In the genomic region with DNA sequence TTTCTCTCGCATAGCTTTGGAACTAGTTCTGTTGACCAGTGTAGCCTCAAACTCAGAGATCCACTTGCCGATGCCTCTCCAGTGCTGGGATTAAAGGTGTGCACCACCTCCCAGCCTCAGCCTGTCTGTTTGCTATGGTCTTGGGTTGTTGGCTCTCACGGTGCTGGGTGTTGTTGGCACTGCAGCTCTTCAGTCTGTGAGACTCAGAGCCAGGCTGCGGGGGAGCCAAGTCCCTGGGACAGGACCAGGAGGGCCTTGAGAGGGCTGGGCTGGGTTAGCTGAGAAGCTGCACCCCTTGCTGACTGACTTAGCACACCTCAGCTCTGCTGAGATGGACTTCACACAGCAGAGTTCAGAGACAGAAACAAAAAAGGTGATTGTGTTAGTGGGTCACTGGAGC, we compare ENCODE assay signal across 10 mouse cellular contexts.
A peak's percentile ranks its signal among the peaks of the same experiment; 100 is the strongest.
DNase-seq lines count a peak whose midpoint lies in the region; ATAC-seq and TF ChIP-seq lines count a peak whose summit lies in the region.
"Had no signal": no experiment of that assay in that cellular context is flagged by ENCODE, and none has a peak within 500 bp of the region (broad histone marks: within the 10 kb centered on the region; RNA-seq: fewer than 3 reads in every experiment).

No protein-coding gene starts in this region.

- TF ChIP-seq CTCF in forebrain, postnatal 0 days (IDR thresholded peaks at IDR 0.05; ENCODE audit: low read depth): no peak
- TF ChIP-seq CTCF in thymus, adult 2 months (IDR thresholded peaks at IDR 0.05; ENCODE audit: borderline replicate concordance, control insufficient read depth, extremely low read depth, insufficient read depth, low read length, poor library complexity): no peak

- H3K36me3 ChIP-seq in forebrain, embryonic 10.5 days (replicated peaks): peaks cover 26% of the 10 kb centered on the region
- no peaks in the 10 kb centered on the region for H3K36me3 ChIP-seq in forebrain, postnatal 0 days (ENCODE audit: insufficient read depth)
- H3K36me3 ChIP-seq in hindbrain, embryonic 10.5 days: peaks cover 23% of the 10 kb centered on the region
- H3K36me3 ChIP-seq in hindbrain, embryonic 11.5 days (ENCODE audit: control insufficient read depth, insufficient read depth, low read length): no peaks in the 10 kb centered on the region
- H3K36me3 ChIP-seq in thymus, adult 2 months (ENCODE audit: control insufficient read depth, insufficient read depth, low read length): no peaks in the 10 kb centered on the region
- H3K36me3 ChIP-seq: intestine, embryonic 15.5 days had no signal

- no peak for DNase-seq in forebrain, embryonic 10.5 days (ENCODE audit: extremely low spot score, low spot score)
- DNase-seq in forebrain, postnatal 0 days: no peak
- no peak for DNase-seq in hindbrain, embryonic 10.5 days (ENCODE audit: low spot score)
- DNase-seq in hindbrain, embryonic 11.5 days (ENCODE audit: low spot score): no peak
- DNase-seq in thymus, adult 2 months: no peak
- DNase-seq in thymus, postnatal 14 days: no peak
- DNase-seq in testis, postnatal 14 days (ENCODE audit: low spot score): no peak
- no peak for DNase-seq in thymus, postnatal 10 days (ENCODE audit: low spot score in 2 of 2)
- DNase-seq: lung, postnatal 36 days had no signal

- no peak for ATAC-seq in forebrain, postnatal 0 days
- no peak for ATAC-seq in hindbrain, embryonic 11.5 days (ENCODE audit: low FRiP score)
- ATAC-seq: intestine, embryonic 15.5 days had no signal

- H3K4me2 ChIP-seq in forebrain, postnatal 0 days (ENCODE audit: low read depth): no peak overlapping the region
- no peak overlapping the region for H3K4me2 ChIP-seq in hindbrain, embryonic 11.5 days (replicated peaks; ENCODE audit: low read depth, low read length)
- H3K4me2 ChIP-seq: intestine, embryonic 15.5 days had no signal

- H3K9me3 ChIP-seq in forebrain, embryonic 10.5 days: no peaks in the 10 kb centered on the region
- no peaks in the 10 kb centered on the region for H3K9me3 ChIP-seq in forebrain, postnatal 0 days (ENCODE audit: low read length)
- no peaks in the 10 kb centered on the region for H3K9me3 ChIP-seq in hindbrain, embryonic 10.5 days
- no peaks in the 10 kb centered on the region for H3K9me3 ChIP-seq in hindbrain, embryonic 11.5 days (ENCODE audit: control insufficient read depth, low read length)
- H3K9me3 ChIP-seq: intestine, embryonic 15.5 days had no signal

- TF ChIP-seq POLR2A in thymus, adult 2 months (IDR thresholded peaks at IDR 0.05; ENCODE audit: control insufficient read depth, extremely low read depth, insufficient read depth, low read length, poor library complexity): no peak

- peaks cover 82% of the 10 kb centered on the region for H3K4me1 ChIP-seq in forebrain, embryonic 10.5 days
- peaks cover 27% of the 10 kb centered on the region for H3K4me1 ChIP-seq in forebrain, postnatal 0 days (ENCODE audit: insufficient read depth)
- H3K4me1 ChIP-seq in hindbrain, embryonic 10.5 days (replicated peaks): peaks cover 90% of the 10 kb centered on the region
- H3K4me1 ChIP-seq in hindbrain, embryonic 11.5 days (replicated peaks; ENCODE audit: control insufficient read depth, insufficient read depth, low read length): peaks cover 2% of the 10 kb centered on the region
- peaks cover 35% of the 10 kb centered on the region for H3K4me1 ChIP-seq in thymus, adult 2 months (replicated peaks; ENCODE audit: control insufficient read depth, insufficient read depth, low read length)

- H3K9ac ChIP-seq in forebrain, postnatal 0 days: no peak overlapping the region
- no peak overlapping the region for H3K9ac ChIP-seq in hindbrain, embryonic 11.5 days (ENCODE audit: low read depth, low read length)
- H3K9ac ChIP-seq: intestine, embryonic 15.5 days had no signal

- WGBS in forebrain, embryonic 10.5 days: 89% methylated on average over 4 of the region's 4 CpGs
- 58% methylated on average over 4 of the region's 4 CpGs for WGBS in forebrain, postnatal 0 days
- WGBS in hindbrain, embryonic 10.5 days: 91% methylated on average over 4 of the region's 4 CpGs
- WGBS in hindbrain, embryonic 11.5 days: 92% methylated on average over 4 of the region's 4 CpGs
- WGBS in thymus, adult 2 months: 95% methylated on average over 4 of the region's 4 CpGs

- 0 out of 2 replicates have a peak overlapping the region, but pooled peaks have one; percentile 2 for H3K27ac ChIP-seq in forebrain, embryonic 10.5 days
- H3K27ac ChIP-seq in forebrain, postnatal 0 days (ENCODE audit: low read depth, low read length): no peak overlapping the region
- peak overlapping the region; percentile 59; the same call in 1 of the 2 replicates for H3K27ac ChIP-seq in hindbrain, embryonic 10.5 days
- H3K27ac ChIP-seq in hindbrain, embryonic 11.5 days (ENCODE audit: low read depth, low read length): no peak overlapping the region
- H3K27ac ChIP-seq in thymus, adult 2 months (ENCODE audit: control insufficient read depth, insufficient read depth, low read length): peak overlapping the region; percentile 7; the same call in 1 of the 2 replicates
- H3K27ac ChIP-seq: intestine, embryonic 15.5 days had no signal

- H3K27me3 ChIP-seq in forebrain, embryonic 10.5 days (ENCODE audit: poor library complexity, severe bottlenecking): no peaks in the 10 kb centered on the region
- no peaks in the 10 kb centered on the region for H3K27me3 ChIP-seq in forebrain, postnatal 0 days (ENCODE audit: insufficient read depth, low read length)
- H3K27me3 ChIP-seq in hindbrain, embryonic 10.5 days (ENCODE audit: insufficient read depth, poor library complexity, severe bottlenecking): no peaks in the 10 kb centered on the region
- no peaks in the 10 kb centered on the region for H3K27me3 ChIP-seq in hindbrain, embryonic 11.5 days (ENCODE audit: control insufficient read depth, insufficient read depth, low read length)
- H3K27me3 ChIP-seq in thymus, adult 2 months (ENCODE audit: control insufficient read depth, insufficient read depth, low read length): no peaks in the 10 kb centered on the region
- H3K27me3 ChIP-seq: intestine, embryonic 15.5 days had no signal

- no peak overlapping the region for H3K4me3 ChIP-seq in forebrain, embryonic 10.5 days
- H3K4me3 ChIP-seq in forebrain, postnatal 0 days (ENCODE audit: low read depth, low read length): no peak overlapping the region
- H3K4me3 ChIP-seq in hindbrain, embryonic 10.5 days: no peak overlapping the region; the same call in 1 of the 2 replicates
- H3K4me3 ChIP-seq in hindbrain, embryonic 11.5 days (ENCODE audit: low read depth, low read length): no peak overlapping the region
- H3K4me3 ChIP-seq in thymus, adult 2 months (ENCODE audit: control insufficient read depth, insufficient read depth, low read length): no peak overlapping the region
- H3K4me3 ChIP-seq: intestine, embryonic 15.5 days had no signal

Comparison
In these comparisons a context has a peak if more than half of its experiments do, and no peak if none do; other contexts are left out.
1. H3K27ac ChIP-seq: peak in forebrain, embryonic 10.5 days (single experiment), hindbrain, embryonic 10.5 days (single experiment) and thymus, adult 2 months (single experiment); none in forebrain, postnatal 0 days (single experiment) and hindbrain, embryonic 11.5 days (single experiment).